Mouse (Mus musculus) urinary bladder, adult 2 months (tissue): ENCODE data around the gene Atp13a4. TPM values are rescaled to one million over a fixed set of nuclear protein-coding genes. Genes with fewer than 3 reads are reported as not detected.

Experiments
- DNase-seq: peaks from one replicate; pipeline ENCODE4 v3.0.0; 2022; ENCODE audit warnings: low spot score
- polyA plus RNA-seq: library from polyadenylated mRNA; depleted of rRNA; stranded (reverse); fragments of >200 nt; gene quantifications from 2 replicates; pipeline ENCODE4 v1.2.3, GENCODE M21; 2012; rRNA removed

Gene Atp13a4
- 0.23 TPM in 1 of 2 replicates, not detected in the other for polyA plus RNA-seq

DNA sequence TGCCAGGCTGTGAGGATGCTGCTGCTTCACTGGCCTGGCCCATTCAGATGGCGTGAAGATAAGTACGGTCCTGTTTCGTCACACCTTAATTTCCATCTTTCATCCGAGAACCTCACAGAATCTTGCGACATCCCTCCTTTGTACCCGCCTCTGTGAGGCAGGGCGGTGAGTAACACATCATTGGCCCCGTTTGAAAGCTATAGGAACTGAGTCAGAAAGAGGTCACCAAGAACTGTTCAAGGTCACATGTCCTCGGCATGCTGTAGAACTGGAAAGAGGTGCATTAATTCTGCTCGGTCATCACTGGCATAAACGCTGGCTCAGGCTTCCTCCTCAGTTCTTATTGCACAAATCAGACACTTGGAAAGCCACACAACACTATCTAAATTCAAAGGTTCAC lies at the start of gene Atp13a4:
Atp13a4 (minus strand) TSS at position 36 of the 400 bp plus-strand sequence.
- no peak for DNase-seq

DNA sequence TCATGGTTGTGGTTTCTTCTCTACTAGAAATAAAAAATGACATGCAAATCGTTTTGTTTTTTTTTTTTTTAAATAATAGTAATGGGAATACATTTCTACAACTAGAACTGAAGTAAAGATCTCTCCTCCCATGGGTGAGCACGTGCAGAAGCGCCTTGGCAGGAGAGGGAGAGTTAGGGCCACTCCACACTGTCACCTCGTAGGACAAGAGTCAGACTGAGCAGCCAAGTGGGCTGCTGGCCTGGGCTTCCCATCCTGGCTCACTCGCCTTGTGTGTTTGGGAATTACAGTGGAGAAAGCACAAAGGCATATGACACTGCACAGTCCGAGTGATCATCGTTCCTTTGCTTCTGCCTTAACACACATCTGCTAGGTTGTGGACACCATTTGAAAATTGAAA lies 47.5 kb upstream of the Atp13a4 start:
- DNase-seq: no peak

DNA sequence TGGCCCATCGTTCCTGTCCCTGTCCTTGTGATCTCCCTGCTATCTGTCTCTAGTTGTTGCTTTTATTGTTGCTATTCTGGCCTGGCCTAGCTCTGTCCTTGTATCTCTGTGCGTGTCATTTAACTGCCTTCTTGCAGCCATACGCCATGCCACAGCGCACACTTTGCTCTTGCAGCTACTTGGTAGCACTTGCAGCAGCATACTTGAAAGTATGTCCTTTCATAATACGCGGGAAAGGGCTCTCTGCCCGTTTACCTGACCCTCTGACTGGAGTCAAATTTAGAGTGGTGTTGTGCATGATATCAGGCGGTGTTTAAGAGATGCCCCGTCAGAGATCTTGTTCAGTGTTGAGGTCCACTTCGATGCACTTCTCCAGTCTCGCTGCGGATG lies 35.1 kb upstream of the Atp13a4 start:
- DNase-seq: no peak

DNA sequence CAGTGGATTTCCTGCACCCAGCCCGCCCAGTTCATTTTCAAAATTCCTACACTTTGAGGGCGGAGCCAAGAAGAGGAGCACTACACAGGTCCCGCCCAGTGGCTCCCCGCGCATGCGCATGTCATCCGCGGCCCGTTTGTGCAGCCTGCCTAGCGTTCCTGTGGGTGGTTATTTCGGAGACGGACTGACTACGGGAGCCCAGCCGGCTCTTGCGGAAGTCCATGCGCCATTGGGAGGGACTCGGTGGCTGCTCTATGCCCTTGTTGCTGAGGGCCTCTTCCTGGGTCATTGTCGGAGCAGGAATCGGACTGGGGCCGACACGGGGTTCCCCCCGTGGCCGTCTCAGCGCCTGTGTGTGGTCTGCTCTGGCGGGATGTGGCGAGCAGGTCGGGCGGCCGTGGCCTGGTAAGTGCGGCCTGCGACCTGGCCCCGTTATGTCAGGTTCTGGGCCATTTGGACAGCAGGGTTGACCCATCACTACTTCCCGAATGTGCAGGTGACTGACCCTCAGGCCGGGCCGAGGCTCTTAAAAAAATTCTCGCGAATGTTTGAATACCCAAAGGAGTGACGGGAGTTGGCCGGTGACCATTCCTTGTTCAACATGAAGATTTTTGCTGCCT lies 34.6 kb upstream of the Atp13a4 start, which contains the start of gene Opa1:
Opa1 (plus strand) TSS at position 168 of the 620 bp plus-strand sequence.
- DNase-seq: peak; percentile 100

DNA sequence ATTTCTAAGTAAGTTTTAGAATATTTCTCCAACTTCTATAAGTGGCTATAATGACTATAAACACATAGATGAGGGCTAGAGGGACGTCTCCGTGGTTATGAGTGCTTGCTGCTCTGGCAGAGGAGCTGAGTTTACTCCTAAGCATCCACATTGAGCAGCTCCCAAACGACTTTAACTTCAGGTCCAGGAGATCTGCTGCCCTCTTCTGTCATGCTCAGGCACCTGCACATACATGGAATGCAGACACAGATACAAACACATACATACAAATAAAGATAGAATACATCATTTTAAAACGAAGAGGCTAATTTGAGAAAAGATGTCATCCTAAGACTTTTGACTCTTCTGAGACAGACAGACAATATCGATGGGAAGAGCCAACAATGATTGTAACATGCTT lies 31.0 kb upstream of the Atp13a4 start:
- DNase-seq: no peak

DNA sequence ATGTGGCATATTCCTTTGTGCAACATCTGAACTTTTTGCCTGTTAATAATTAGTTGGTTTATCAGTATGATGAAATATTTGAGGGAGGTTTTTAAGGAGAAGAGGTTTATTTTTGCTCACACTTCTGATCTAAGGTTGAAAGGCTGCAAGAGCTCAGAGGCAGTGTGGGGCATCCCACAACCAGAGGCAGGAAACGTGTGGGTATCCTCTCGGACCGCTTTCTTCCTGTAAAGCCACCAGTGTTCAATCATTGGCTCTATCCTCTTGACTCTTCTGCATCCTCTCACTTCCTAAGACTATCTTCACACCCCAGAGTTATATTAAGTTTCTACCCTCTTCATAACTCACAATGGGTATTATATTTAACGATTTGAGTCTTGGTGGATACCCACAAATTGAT lies 29.3 kb upstream of the Atp13a4 start:
- DNase-seq: no peak

DNA sequence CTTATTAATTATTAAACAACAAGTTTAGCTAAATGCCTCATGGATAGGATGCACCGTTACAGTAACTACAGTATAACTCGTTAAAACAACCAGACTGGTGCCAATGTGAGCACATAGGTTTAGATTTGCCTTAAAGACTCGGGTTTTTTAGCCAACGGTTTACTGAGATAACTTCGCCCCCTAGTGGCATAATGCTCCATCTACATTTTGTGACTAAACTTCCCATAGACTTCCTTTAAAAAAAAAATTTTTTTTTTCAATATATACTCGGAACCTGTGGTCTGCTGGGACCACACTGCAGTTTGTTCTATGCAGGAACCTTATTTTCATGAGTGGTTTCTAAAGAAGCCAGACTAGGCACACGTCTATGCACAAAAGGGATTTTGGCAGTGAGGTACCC lies 16.2 kb upstream of the Atp13a4 start:
- no peak for DNase-seq

DNA sequence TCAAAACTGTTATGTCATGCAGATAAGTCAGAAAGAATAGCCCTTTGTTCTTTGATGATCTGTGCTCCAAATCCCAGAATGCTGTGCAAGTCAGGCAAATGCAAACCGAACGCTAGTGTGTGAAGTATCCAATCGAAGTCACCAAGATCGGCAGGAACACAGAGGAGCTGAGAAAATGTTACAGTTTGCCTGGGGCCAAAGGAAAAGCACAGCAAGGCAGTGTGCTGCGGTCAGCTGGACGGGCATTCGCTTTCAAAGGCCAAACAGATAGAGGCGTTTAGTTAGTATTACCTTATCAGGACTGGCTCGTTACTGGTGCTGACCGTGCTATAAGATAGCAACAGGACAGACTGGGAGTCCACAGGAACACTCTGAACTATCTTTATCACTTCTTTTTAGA lies 15.8 kb upstream of the Atp13a4 start:
- no peak for DNase-seq

DNA sequence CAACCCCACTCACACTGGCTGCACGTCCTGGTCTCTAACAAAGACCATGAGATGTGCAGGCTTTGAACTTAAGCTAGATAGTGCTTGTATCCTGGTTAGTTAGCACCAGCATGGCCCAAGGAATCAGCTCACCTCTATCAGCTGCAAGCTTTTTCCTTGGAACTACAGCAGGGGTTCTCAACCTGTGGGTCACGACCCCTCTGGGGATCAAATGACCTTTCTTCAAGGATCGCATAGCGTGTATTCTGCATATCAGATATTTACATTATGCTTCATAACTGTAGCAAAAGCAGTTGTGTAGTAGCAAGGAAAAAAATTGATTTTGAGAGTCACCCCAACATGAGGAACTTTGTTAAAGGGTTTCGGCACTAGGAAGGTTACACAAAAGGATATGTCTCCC lies 15.0 kb upstream of the Atp13a4 start:
- no peak for DNase-seq

DNA sequence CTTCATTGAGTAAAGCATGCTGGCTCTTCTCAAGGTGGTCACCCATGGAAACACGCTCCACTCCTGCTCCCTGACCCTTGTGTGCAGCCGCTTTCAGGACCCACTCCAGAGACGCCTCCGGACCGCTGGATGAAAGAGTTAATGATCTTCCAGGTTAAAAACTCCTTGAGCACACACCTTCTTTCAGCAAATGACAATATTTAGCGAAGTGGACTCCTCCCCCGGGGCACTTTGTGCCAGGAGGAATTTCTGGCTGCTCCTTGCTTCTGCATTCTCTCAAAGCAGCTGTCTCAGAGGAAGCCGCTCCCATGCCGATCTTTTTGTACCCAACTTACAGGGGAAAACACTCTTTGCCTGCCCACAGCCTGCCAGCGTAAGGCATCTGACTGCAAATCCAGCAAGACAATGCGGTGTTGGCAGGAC lies 3.4 kb downstream of the Atp13a4 start:
- DNase-seq: no peak

DNA sequence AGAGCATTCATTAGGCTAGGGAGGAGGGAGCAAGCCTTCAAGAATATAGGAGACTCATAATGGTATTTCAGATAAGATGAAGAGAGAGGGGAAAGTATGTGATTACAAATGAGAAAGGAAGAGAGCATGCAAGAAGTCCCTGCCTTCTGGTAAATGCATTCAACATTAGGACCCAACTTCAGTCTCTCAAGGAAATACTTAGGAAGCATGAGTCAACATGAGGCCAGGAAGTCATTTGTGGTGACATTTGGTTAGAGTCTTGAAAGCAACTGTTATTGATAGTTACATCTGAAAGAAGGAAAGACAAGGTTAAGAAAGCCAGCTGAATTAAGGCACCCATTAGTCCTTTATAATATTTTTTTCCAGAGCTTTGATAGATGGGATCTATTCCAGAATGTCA lies 4.8 kb downstream of the Atp13a4 start:
- no peak for DNase-seq

DNA sequence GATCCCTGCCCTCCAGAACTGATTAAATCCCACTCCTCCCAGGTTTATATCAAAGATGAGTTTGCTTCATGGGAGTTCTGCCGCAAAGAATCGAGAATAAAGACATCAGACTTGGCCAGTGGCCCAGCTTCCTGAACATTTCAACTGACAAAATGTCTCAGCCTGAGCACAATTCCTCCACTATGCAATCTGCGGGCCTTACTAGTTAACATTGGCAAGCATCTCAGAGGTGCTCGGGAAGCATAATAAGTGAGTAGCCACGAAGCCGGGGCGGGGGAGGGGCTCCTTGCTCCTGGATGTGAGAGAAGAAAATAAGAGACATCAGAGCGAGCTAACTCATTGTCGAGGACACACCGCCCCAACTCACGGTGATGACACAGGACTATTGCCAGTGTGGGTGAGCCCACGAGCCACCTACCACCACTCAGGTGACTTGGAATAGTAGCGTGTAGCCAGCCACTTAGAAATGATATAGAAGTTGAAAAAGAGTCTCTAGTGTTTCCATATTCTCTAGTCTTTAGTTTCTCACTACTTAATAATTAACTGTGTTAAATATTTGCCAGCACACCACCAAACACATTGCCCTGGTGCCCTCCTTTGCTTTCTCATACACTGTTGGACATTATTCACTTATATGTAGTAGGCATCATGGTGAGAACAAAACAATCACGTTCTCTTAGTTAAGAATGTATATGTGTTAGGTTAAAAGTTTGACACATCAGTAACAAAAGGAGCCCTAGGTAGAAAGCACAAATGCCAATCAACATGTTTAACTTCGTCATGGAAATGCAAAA lies 8.1 kb downstream of the Atp13a4 start:
- DNase-seq: no peak

DNA sequence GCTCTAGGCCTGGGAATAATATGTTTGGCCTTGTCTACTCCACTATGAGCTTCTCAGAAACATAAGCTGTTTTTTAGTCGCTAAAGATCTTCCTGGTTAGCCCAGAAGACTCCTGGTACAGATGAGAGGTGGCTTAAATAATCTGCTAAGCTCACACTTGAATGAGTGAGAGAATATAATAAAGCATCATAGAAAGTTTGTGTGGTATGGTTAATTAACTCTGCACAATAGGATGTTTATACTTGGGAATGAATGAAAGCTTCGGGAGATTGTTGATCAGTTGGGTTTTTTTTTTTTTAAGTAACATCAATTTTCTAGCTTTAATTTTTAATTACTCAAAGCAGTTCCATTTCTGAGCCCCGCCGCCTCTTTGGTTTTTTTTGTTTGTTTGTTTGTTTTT lies 8.8 kb downstream of the Atp13a4 start:
- DNase-seq: no peak

DNA sequence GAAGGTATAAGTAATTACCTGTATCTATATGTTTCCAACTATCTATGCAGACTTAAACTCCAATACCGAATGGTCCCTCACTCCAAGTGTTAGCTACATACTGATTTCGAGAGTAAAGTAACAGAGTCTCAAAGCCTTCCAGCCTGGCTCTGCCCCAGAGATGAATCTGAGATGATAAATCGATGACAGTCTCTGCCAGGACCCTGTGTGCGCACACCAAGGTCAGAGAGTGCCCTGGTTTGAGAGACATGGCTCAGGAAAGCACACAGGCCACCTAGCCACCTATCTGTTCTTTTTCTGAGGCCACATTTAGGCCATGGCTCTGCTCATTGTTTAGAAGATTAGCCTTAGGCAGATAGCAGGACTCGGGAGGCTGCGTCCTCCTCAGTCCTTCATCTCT lies 11.0 kb downstream of the Atp13a4 start:
- no peak for DNase-seq

DNA sequence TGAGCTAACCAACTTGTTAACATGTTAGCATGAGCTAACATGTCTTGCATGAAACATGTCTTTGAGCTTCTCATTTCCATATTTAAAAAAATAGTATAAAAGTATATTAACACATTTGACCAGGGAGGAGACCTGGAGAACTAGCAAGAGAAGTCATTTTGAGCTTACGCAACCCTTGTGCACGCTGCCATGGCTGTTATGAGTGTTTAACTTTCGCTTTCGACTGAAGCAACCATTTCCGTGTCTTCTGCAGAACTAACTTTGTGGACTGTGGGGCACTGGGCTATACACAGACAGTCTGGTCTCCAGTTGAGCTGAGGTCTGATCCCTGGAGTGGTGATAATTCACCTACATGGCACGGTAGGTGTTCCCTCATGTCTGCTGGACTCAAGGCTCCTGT lies 17.6 kb downstream of the Atp13a4 start:
- no peak for DNase-seq

DNA sequence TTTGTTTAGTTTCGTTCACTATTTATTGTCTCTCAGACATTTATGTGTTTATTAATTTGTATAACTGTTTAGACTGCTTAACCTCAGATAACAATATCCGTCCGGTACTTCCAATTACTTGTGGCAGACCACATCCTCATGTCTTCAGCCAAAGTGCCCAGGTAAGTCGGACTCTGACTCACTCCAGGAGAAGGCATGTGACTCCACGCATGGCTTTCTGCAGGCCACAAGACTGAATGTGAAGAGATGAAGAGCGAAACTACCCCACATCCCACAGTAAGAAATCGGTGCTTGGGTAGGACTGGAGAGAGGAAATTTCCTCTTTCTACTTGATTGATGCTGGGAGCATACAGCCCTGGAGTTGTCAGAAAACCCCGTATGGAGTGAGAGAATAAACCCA lies 18.1 kb downstream of the Atp13a4 start:
- DNase-seq: no peak

DNA sequence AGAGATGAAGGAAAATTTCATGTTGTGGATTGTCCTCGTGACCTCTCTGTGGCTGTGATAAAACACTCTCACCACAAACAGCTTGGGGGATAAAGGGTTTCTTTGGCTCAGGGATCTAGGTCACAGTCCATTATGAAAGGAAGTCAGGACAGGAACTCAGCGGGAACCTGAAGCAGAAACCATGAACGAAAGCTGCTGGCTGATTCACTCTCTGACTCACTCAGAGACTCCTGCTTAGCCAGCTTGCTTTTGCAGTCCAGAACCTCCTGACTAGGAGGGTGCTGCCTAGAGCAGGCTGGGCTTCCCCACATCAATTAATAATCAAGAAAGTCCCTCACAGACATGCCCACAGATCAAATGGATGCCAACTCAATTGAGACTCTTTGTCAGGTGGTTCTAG lies 32.2 kb downstream of the Atp13a4 start:
- DNase-seq: no peak

DNA sequence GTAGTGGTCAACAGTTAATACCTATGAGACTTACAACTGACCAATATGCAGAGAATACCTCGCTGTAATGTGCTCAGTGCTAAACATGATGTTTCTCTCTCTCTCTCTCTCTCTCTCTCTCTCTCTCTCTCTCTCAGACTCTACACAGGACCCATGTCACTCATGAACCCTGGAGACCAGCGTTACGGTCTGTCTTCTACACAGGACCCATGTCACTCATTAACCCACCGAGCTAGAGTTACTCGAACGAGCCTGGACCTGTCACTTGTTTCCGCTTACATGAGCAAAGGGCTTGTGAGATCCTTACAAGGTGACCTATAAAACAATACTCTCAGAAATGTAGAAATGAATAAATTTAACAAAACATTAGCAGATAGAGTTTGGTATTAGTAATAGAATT lies 33.9 kb downstream of the Atp13a4 start:
- no peak for DNase-seq

DNA sequence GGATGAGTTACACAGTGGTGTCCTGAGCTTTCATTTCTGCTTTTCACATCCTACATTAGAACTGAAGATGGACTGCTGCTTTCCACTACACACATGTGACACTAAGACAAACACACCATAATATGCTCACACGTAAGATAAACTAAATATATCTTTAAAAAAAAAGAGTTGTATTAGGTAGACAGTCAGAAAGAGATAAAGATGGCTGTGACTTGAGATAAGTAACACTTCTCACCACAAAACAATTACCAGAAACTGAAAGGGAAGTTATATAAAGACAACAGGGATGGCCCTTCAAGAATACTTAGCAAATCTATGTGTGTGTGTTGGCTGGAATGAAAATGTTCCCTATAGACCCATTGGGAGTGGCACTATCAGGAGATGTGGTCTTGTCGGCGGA lies 34.8 kb downstream of the Atp13a4 start:
- DNase-seq: no peak

DNA sequence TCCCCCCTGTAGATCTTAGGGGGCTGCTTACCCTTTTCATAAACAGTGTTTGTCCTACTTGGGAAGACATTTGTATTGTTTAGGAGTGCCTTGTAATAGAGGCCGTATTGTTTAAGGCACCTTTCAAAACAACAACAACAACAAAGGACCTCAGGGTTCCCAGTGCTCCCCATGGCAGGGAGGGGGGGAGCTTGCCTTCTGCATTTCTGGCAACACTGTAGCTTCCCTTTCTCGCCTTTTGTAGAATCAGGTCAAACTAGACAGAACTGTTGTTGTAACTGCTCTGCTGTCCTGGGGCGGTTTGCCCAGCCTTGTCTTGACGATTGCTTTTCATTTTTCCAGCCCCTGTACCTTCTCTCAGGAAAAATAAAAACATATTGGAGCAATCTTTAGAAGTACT lies 40.0 kb downstream of the Atp13a4 start:
- no peak for DNase-seq

DNA sequence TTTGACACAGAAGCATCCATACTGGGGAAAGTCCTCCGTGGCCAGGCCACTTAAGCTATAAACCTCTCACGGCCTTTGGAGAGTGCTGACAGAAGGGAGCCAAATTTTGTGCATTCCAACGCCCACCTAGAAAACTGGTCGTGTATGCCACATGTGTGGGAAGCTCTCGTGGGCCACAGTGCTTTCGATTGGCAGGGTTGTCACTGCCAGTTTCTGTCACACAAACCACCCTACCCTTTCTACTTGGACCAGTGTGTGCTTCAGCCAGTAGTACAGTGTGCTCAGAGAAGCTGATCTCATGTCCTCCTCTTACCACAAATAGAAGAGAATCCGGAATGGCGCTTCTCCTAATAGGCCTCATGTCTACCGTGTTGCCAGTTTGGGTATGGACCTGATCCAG lies 40.5 kb downstream of the Atp13a4 start:
- no peak for DNase-seq

DNA sequence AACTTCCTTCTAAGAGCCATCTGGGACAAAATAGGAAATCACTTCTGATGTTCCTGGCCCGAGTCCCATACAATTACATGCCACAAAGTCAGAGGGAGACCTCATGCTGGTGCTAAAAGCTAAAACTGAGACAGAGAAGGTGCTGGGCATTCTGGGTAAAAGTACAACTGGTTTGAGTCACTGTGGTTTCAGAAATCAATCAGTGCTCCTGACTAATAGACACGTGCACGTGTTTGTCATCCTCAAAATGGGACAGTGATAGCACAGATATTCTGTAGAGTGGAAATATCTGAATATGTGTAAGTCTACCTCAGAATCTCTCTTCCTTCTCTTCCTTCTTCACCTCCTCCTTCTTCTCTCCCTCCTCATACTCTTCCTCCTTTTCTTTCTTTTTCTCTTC lies 53.6 kb downstream of the Atp13a4 start:
- no peak for DNase-seq

DNA sequence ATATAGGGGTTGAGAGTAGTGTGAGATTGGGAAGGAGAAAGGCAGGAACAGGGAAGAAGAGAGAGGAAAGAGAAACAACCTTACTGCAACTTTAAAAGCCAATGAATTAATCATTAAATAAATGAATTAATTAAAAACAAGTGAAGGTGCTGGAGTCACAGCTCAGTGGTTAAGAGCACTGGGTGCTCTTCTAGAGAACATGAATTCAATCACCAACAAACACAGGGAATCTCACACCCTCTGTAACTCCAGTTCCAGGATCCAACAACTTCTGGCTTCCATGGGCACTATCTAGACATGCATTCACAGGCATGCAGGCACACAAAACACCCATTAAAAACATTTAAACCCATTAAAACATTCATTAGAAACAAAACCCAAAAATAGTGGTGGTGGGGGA lies 63.2 kb downstream of the Atp13a4 start:
- DNase-seq: no peak

DNA sequence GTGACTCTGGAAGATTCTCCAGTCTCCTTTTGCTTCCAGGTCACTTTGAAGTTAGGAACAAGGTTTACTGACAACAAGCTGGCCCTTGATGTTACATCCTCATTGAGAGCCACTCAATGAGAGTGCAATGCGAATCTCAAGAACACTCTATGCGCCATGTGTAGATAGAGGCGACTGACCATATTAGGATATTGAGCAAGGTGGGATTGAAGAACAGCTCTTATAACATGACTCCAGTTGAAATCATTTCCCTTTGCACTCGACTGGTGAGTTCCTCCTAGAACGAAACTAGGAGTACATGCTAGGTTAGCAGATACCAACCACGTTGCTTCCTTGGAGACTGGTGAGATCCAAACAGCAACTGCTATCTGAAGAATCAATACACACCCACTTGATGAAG lies 64.3 kb downstream of the Atp13a4 start:
- no peak for DNase-seq
